Mouse (Mus musculus) G1E-ER4 (cell line): ENCODE data around the gene Fam114a1. TPM values are rescaled to one million over a fixed set of nuclear protein-coding genes. Genes with fewer than 3 reads are reported as not detected.

Experiments
- GATA1 ChIP-seq: IDR thresholded peaks from one replicate; pipeline ENCODE4 v1.8.0; 2012; ENCODE audit warnings: low read length, inconsistent platforms
- polyA plus RNA-seq: library from polyadenylated mRNA; stranded (reverse); fragments of >175 nt; gene quantifications from 2 replicates; pipeline ENCODE4 v1.2.3, GENCODE M21; 2012

Gene Fam114a1
- polyA plus RNA-seq, result not detected in 2 replicates

DNA sequence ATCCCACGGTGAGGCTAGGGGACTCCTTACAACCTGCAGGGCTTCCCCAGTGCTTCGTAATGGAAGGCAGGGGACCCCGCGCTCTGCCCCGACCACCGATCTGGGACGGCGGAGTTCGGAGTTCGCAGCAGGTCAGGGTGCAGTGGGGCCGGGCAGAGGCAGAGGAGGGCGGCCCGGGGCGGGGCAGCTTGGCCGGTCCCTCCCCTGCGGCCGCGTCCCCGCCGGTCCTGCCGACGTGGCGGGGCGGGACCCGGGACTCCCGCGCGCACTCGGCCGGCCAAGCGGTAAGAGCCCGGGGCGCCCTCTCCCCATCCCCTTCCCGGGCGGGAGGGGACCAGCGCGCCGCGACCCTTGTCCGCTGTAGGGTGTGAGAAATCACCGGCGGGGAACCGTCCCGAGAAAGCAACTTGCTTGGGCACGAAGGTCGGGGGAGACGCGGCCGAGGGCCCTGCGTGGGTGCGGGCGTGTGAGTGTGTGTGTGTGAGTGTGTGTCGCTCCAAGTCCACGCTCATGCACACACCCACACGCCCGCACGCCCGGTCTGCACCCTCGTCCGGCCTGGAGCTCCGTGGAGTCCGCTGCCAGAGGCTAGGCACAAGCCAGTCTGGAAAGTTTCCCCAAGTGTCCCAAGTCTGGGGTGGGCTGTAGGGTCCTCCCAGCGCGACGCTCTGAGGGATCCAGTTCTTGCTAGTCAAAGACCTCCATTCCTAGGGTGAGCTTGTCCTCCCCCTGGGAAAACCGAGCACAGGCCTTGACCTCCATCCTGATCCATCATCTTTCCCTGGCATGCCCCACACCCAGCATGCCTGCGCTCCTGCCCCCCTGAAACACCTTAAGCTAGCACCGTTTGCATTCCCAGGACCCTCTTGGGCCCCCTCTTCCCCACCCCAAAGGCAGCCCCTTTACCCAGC, at the start of gene Fam114a1:
Gene Fam114a1, plus strand, starts transcription at position 211 of the 911 bp plus-strand sequence.
- no peak for TF ChIP-seq GATA1

DNA sequence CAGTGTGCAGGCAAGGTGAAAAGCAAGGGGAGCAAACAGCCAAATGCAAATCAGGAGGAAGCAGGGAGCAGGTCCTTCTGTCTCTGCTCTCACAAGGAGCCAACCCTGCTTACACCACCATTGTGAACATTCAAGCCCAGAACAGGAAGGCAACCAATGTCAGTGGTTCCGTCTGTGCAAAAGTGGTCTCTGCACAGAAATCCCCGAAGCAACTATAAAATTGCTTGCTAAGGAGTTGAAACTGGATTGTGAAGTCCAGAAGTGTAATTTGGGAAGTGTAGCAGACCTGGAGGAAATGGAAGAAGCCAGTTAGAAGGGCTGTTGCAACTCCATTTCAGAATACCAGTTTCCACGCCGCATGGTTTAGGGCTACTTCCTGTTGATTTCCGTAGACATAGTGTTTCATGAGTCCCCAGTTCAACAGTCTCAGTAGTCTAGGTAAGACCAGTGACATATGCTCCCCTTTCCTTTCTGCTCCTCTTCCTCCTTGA, 46.9 kb upstream of the Fam114a1 start:
- TF ChIP-seq GATA1, result no peak

DNA sequence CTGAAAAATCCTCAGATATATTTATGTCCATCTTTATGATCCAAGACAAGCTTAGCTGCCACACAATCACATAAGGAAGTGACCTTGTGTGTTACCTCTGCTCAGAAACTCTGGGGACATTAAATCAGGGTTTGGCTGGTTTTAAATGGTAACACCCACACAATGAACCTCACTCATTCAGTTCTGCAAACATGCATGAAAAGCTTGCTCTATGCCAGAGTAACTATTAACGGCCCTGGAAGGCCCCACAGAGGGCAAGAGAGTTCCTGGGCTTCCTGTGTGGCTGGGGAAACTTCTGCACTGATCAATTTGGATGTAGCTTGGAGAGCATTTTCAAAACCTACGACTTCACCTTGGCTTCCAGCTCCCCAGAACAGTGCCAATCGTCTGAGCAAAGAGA, 37.7 kb upstream of the Fam114a1 start:
- TF ChIP-seq GATA1, result no peak

DNA sequence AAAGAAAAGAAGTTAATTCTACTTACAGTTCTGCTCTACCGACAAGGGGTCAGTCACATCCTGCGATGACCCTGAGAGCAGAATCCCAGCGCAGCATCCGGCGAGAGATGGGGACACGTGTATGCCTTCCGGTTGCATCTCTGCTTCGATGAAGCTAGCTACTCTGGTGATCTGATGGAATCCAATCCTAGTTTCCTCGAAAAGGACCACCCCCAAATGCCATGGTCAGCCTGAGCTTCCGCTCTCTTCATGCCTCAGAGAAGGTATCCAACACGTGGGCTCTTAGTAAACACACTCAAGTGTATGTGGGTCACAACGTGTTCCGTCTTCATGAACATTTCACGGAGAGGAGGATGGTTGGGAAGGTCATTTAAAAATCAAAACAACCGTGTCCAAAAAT, 37.1 kb upstream of the Fam114a1 start:
- no peak for TF ChIP-seq GATA1

DNA sequence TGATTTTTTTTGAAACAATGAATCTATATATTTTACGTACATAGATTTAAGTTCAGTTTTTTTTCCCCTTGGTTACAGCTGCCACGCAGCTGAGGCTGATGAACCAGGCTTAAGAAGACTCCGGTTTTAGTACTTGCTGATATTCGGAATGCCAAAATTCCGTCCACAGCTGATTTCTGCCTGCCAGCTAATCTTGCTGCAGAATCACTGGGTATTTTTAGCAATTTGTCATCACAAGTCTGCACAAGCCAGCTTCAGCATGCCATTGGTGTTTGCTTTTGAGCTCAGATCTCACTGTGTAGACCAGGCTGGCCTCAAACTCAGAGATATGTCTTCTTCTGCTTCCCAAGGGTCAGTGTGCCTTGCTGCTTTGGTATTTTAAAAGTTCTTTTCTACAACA, 18.4 kb upstream of the Fam114a1 start:
- TF ChIP-seq GATA1, result no peak

DNA sequence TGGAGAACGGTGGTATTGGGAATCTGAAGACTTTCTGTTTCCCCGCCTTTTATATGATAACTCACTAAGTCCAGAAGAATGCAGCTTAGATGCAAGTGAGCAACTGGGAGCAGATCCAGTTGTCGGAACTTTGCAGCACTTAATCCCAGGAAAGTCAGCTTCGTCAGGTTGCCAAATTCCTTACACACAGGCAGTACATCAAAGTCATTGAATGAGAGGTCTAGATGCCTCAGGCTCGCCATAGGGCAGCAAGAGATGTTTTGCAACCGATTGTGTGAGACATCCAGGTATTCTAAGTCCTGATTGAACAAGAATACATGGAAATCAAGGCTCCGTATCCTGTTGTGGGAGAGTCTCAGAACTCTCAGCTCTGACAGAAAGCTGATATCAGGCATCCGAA, 14.9 kb upstream of the Fam114a1 start:
- no peak for TF ChIP-seq GATA1

DNA sequence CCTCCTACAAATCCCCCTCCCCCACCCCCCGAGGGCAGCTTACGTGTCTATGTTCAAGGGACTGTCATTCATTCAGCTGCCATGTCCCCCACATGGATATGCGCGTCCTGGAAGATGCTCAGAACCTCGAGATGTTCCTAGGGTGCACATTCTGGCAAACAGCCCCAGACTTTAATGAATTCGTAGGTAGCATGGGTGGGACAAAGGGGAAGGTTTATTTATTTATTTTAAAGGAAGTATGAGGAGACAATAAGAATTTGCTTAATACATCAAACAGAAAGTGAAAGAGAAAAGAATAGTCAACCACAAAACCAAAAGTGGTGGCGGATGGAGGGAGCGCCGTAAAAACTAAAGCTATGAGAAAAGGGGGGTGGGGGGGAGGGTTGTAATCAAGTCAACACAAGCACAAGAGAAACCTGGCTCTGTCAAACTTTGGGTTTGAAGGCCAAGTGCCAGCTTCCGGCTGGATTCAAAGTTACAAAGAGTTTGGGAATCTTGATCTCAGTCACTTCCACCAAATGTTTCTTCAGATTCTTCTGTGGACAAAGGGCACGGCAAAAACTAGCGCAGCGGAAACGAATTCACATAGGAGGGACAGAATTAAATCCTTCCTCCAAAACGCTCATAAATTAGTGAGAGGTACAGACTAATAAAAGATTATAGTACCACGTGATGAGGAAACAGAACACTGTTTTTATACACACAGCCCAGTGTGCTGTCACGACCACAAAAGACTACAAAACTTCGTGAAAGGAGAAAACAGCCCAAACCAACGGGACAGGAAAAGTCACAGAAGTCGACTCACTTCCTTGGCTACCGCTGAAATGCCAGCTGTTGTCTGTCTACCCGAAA, 10.7 kb upstream of the Fam114a1 start:
- no peak for TF ChIP-seq GATA1

DNA sequence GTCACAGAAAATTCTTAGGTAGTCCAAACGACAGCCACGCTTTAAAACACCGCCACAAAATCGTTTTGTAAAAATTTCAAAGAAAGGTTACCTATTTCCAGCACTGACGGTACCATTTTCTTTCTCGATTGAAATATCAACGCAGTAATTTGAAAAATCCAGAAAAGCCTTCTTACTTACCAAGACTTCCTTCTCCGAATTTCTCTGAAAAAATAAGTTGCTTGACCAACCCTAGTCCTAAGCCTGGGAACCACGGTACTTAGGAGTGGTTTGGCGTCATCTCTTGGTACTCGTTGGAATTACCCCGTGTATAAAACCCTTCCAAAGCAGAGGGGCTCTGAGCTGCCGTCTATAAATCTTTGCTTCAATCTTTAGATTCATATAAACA, 10.0 kb upstream of the Fam114a1 start, which contains the start of gene Tlr6:
Gene Tlr6, minus strand, starts transcription at position 255 of the 388 bp plus-strand sequence.
- TF ChIP-seq GATA1, result no peak

DNA sequence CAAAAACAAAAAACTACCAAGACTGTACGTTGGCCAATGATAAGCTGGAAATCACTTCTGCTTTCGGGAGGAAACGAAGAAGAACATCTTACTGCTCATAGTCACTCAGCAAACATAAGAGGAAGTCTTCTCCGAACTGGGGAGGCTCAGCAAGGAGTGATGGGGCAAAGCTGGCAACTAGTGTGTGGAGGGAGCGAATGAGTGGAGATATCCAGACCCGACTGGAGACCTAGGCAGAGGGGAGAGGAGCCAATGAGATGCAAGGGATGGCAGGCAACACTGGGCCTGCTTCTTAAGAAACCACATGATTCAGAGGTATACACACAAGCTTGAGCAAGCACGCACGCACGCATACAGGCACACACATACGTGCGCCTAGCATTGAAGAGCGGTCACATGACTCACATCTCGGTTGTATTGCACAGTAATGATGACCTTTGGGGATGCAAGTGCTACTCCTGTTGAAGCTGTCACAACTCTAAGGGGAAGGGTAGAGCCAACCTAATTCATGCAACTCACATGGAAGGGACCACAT, 8.9 kb upstream of the Fam114a1 start:
- no peak for TF ChIP-seq GATA1

DNA sequence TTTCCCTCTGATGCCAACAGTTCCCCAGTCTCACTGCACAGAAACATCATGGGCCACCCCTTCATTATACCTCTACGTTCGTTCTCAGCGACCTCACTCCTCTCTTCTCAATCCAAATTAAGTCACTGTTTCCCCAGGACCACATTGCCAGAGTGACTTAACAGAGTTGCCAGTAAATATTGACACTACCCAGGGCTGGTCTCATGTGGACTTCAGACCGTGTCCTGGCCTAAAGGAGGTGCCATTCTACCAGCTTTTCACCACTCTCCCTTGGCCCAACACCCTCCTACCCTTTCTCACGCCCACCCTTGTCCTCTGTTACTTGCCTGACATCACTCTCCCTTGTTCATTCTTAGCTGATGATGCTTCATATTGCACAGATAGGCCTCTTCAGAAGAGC, 6.6 kb upstream of the Fam114a1 start:
- TF ChIP-seq GATA1, result no peak

DNA sequence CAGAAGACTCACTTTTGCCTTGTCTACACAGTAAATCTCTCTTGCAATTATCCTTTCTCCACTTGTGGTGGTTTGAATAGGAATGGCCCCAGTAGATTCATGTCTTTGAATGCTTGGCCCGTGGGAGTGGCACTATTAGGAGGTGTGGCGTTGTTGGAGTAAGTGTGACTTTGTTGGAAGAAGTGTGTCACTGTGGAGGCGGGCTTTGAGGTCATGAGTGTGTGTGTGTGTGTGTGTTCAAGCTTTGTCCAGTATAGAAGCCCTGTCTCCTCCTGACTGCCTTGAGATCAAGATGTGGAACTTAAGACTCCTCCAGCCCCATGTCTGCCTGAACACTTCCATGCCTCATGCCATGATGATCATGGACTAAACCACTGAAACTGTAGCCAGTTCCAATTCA, 6.1 kb upstream of the Fam114a1 start:
- no peak for TF ChIP-seq GATA1

DNA sequence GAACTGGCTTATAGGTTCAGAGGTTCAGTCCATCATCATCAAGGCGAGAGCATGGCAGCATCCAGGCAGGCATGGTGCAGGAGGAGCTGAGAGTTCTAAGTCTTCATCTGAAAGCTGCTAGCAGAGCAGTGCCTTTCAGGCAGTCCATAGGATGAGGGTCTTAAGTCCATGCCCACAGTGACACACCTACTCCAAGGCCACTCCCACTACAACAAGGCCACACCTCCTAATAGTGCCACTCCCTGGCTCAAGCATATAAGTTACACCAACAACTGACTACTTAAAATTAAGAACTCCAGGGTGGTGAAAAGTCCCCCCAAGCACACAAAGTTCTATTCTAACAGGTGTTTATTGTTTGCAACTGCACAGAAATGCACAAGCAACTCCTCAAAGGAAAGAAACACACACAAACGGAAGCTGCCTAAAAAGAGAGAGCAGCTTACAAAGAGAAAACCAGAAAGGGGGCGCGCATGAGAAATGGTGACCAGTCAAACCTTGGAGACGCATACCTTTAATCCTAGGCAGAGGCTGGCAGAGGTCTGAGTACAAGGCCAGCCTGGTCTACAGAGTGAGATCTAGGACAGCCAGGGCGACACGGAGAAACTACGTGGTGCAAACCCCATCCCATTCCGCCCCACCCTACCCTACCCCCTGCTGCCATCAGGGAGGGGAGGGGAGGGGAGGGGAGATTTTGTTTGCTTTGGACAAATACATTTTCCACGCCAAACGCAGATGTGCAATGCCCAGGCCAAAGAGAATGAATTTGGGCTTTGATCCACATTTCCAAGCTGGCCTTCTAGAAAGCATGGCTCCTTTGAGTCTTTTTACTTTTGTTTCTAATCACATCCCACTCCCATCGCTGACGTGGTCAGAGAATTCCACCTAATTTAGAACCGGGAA, 660 bp upstream of the Fam114a1 start:
- TF ChIP-seq GATA1, result no peak

DNA sequence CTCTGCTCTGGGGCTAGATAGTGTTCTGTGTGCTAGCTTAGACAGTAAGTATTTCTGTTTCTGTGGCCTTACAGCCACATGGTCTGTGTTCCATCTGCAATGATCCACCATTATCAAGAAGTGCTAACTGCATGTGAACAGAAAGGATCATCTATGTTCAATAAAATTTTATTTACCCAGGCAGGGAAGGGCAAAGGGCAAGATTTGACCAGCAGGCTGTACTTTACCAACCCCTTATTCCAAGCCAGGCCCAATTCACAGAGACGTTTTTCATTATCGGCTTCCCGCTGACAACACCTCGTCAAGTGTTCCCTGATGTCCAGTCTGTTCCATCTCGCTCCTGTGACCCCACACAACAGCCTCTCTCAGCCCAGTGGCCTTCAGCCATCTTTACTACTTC, 5.2 kb downstream of the Fam114a1 start:
- TF ChIP-seq GATA1, result no peak

DNA sequence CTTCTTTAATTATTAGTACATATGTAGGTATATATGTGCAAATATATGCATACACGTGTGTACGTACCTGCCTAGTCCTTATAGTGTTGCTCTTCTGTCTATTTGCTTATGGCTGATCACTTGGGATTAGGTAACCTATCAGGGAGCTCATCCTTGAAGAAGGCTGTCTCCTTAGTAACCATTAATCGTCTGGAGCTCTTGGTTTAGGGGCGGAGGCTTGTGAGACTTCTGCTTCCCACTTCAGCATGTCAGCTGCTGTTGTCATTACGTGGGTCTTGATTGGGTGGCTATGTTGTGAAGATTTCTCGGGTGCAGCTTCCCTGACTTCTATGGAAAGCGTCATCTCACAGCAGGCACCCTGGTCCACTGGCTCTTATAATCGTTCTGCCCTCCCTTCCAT, 7.3 kb downstream of the Fam114a1 start:
- no peak for TF ChIP-seq GATA1

DNA sequence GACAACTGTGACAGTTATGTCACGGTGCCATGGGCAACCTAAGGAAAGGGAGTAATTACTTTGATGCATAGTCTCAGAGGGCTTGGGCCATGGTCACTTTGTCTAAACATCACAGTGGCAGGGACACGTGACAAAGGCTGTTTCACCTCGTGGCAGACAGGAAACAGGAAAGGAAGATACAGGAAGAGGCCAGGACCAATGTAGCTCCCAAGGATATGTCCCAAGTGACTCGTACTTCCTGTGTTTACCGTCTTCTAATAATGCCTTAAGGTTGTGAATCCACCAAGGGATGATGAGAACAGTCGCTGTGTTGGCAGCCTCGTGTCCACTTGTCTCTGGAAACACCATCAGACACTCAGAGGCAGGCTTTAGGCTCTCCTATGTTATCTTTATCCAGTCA, 16.1 kb downstream of the Fam114a1 start:
- no peak for TF ChIP-seq GATA1
